Mouse (Mus musculus): ENCODE results near the gene Rab22a.
"Not testable (repeated sequence)": the region's sequence is repeated elsewhere in the genome, so short reads cannot be mapped to it uniquely, and the experiment has no call there.

Gene Rab22a

GRCm38 (mm10) chr2:173659057-173659925, at the start of gene Rab22a:
Gene Rab22a (plus strand): TSS chr2:173659760.
- peak; percentile 97 to 98 for DNase-seq (ENCODE audit: low spot score in 2 of 2)

GRCm38 (mm10) chr2:173615378-173616081, 44.0 kb upstream of the Rab22a start:
- no peak for DNase-seq (ENCODE audit: low spot score in 2 of 2)

- no peak for DNase-seq (ENCODE audit: low spot score in 2 of 2)
Observed at GRCm38 (mm10) chr2:173616156-173616555, 43.4 kb upstream of the Rab22a start.

GRCm38 (mm10) chr2:173619132-173619531, 40.4 kb upstream of the Rab22a start:
- no peak for DNase-seq (ENCODE audit: low spot score in 2 of 2)

GRCm38 (mm10) chr2:173620645-173621044, 38.9 kb upstream of the Rab22a start:
- DNase-seq (ENCODE audit: low spot score in 2 of 2), result no peak

GRCm38 (mm10) chr2:173622173-173622601, 37.4 kb upstream of the Rab22a start:
- peak in 1 of 2 experiments; percentile 44 for DNase-seq (ENCODE audit: low spot score in 2 of 2)

GRCm38 (mm10) chr2:173624667-173625066, 34.9 kb upstream of the Rab22a start:
- no peak for DNase-seq (ENCODE audit: low spot score in 2 of 2)

GRCm38 (mm10) chr2:173625786-173626185, 33.8 kb upstream of the Rab22a start:
- DNase-seq (ENCODE audit: low spot score in 2 of 2), result no peak

GRCm38 (mm10) chr2:173634106-173634505, 25.5 kb upstream of the Rab22a start:
- DNase-seq (ENCODE audit: low spot score in 2 of 2), result not testable (repeated sequence)

- no peak for DNase-seq (ENCODE audit: low spot score in 2 of 2)
Observed at GRCm38 (mm10) chr2:173641370-173641769, 18.2 kb upstream of the Rab22a start.

- DNase-seq (ENCODE audit: low spot score in 2 of 2), result no peak
Observed at GRCm38 (mm10) chr2:173642262-173642999, 17.1 kb upstream of the Rab22a start.

GRCm38 (mm10) chr2:173647197-173647911, 12.2 kb upstream of the Rab22a start:
- DNase-seq (ENCODE audit: low spot score in 2 of 2), result no peak

GRCm38 (mm10) chr2:173649762-173650161, 9.8 kb upstream of the Rab22a start:
- DNase-seq (ENCODE audit: low spot score in 2 of 2), result no peak

- no peak for DNase-seq (ENCODE audit: low spot score in 2 of 2)
Observed at GRCm38 (mm10) chr2:173653526-173653925, 6.0 kb upstream of the Rab22a start.

- DNase-seq (ENCODE audit: low spot score in 2 of 2), result no peak
Observed at GRCm38 (mm10) chr2:173657736-173658135, 1.8 kb upstream of the Rab22a start.

GRCm38 (mm10) chr2:173658517-173658916, 1.0 kb upstream of the Rab22a start:
- DNase-seq (ENCODE audit: low spot score in 2 of 2), result no peak

GRCm38 (mm10) chr2:173659926-173660684, 545 bp downstream of the Rab22a start:
- no peak for DNase-seq (ENCODE audit: low spot score in 2 of 2)

- no peak for DNase-seq (ENCODE audit: low spot score in 2 of 2)
Observed at GRCm38 (mm10) chr2:173662255-173662950, 2.8 kb downstream of the Rab22a start.

- DNase-seq (ENCODE audit: low spot score in 2 of 2), result no peak
Observed at GRCm38 (mm10) chr2:173664736-173665135, 5.2 kb downstream of the Rab22a start.

- DNase-seq (ENCODE audit: low spot score in 2 of 2), result no peak
Observed at GRCm38 (mm10) chr2:173665271-173665670, 5.7 kb downstream of the Rab22a start.

Measured in urinary bladder, postnatal 4 days (tissue).